7 mouse cellular contexts compared by ENCODE assay signal in genomic region chr6:108408053-108408452, GRCm38 (mm10).
DNase-seq lines count a peak whose midpoint lies in the region; ATAC-seq lines count a peak whose summit lies in the region.

No protein-coding gene starts in this region.

- H3K4me2 ChIP-seq in forebrain, embryonic 16.5 days (ENCODE audit: low read length): no peak overlapping the region
- H3K4me2 ChIP-seq in liver, embryonic 15.5 days: no peak overlapping the region
- no peak overlapping the region for H3K4me2 ChIP-seq in neural tube, embryonic 13.5 days

- no peaks in the 10 kb centered on the region for H3K9me3 ChIP-seq in forebrain, embryonic 16.5 days (ENCODE audit: control insufficient read depth, low read length)
- no peaks in the 10 kb centered on the region for H3K9me3 ChIP-seq in liver, embryonic 15.5 days (replicated peaks)
- H3K9me3 ChIP-seq in neural tube, embryonic 13.5 days: no peaks in the 10 kb centered on the region

- DNase-seq in 416B (ENCODE audit: low read depth): peak; percentile 78
- DNase-seq in c-Kit-positive CD71-positive TER-119-positive erythroid progenitor cells, embryonic 14.5 days (ENCODE audit: low spot score): peak; percentile 69
- DNase-seq in kidney, adult 18-20 months: peak; percentile 38

- H3K36me3 ChIP-seq in forebrain, embryonic 16.5 days (ENCODE audit: control insufficient read depth, insufficient read depth): 0 out of 2 replicates have a peak, but pooled peaks cover 2% of the 10 kb centered on the region
- peaks cover 4% of the 10 kb centered on the region; the same call in 1 of the 2 replicates for H3K36me3 ChIP-seq in liver, embryonic 15.5 days (replicated peaks)
- no peaks in the 10 kb centered on the region for H3K36me3 ChIP-seq in neural tube, embryonic 13.5 days

- H3K27me3 ChIP-seq in forebrain, embryonic 16.5 days (replicated peaks; ENCODE audit: control insufficient read depth, insufficient read depth, low read length): no peaks in the 10 kb centered on the region
- H3K27me3 ChIP-seq in liver, embryonic 15.5 days: no peaks in the 10 kb centered on the region
- no peaks in the 10 kb centered on the region for H3K27me3 ChIP-seq in neural tube, embryonic 13.5 days

- H3K9ac ChIP-seq in forebrain, embryonic 16.5 days (replicated peaks; ENCODE audit: low read depth, low read length): no peak overlapping the region
- no peak overlapping the region for H3K9ac ChIP-seq in liver, embryonic 15.5 days
- no peak overlapping the region for H3K9ac ChIP-seq in neural tube, embryonic 13.5 days

- no peak overlapping the region for H3K27ac ChIP-seq in forebrain, embryonic 16.5 days (ENCODE audit: low read length)
- no peak overlapping the region for H3K27ac ChIP-seq in liver, embryonic 15.5 days (replicated peaks)
- no peak overlapping the region for H3K27ac ChIP-seq in neural tube, embryonic 13.5 days (replicated peaks)

- ATAC-seq in CD4-positive, CD25-positive, alpha-beta regulatory T cell, adult 4 months: peak; percentile 88
- ATAC-seq in forebrain, embryonic 16.5 days: peak; percentile 85
- peak; percentile 28; the same call in 1 of the 2 replicates for ATAC-seq in liver, embryonic 15.5 days (ENCODE audit: insufficient read depth)
- peak; percentile 84 for ATAC-seq in neural tube, embryonic 13.5 days (ENCODE audit: low read depth)

- H3K4me3 ChIP-seq in forebrain, embryonic 16.5 days (replicated peaks; ENCODE audit: low read length): no peak overlapping the region
- no peak overlapping the region for H3K4me3 ChIP-seq in liver, embryonic 15.5 days (replicated peaks)
- H3K4me3 ChIP-seq in neural tube, embryonic 13.5 days: no peak overlapping the region

- 93% methylated on average over 3 of the region's 3 CpGs for WGBS in forebrain, embryonic 16.5 days
- WGBS in liver, embryonic 15.5 days (ENCODE audit: insufficient replicate concordance): 82% methylated on average over 3 of the region's 3 CpGs
- WGBS in neural tube, embryonic 13.5 days: 93% methylated on average over 3 of the region's 3 CpGs

- no peaks in the 10 kb centered on the region for H3K4me1 ChIP-seq in forebrain, embryonic 16.5 days (replicated peaks; ENCODE audit: control insufficient read depth, insufficient read depth, low read length)
- H3K4me1 ChIP-seq in liver, embryonic 15.5 days (replicated peaks): no peaks in the 10 kb centered on the region
- no peaks in the 10 kb centered on the region for H3K4me1 ChIP-seq in neural tube, embryonic 13.5 days (replicated peaks)

Comparison
In these comparisons a context has a peak if more than half of its experiments do, and no peak if none do; other contexts are left out.
1. ATAC-seq: peak in every context shown above with its lines; median percentile 88 in CD4-positive, CD25-positive, alpha-beta regulatory T cell, adult 4 months; 85 in forebrain, embryonic 16.5 days; 84 in neural tube, embryonic 13.5 days; 28 in liver, embryonic 15.5 days.